Mouse (Mus musculus): ENCODE measurements at regions not wholly inside any gene's neighbourhood (a gene's known extent, or its start where the extent isn't known, plus 50 kb on each side); places are given as distances from the start of the nearest gene placed in this dataset.
A peak's percentile ranks its signal among the peaks of the same experiment; 100 is the strongest.
"Not testable (repeated sequence)": the region's sequence is repeated elsewhere in the genome, so short reads cannot be mapped to it uniquely, and the experiment has no call there.

GRCm38 (mm10) chr3:38275321-38275720, 209.3 kb downstream of the Ankrd50 start:
- Histone ChIP-seq H3K36me3 (ENCODE audit: control insufficient read depth, insufficient read depth) (no peaks in the 10 kb centered on the region), H3K4me3 (ENCODE audit: low read length) (no peak overlapping the region), H3K27ac (ENCODE audit: low read length) (peak overlapping the region; percentile 79), H3K4me2 (ENCODE audit: low read depth, low read length) (no peak overlapping the region), H3K4me1 (ENCODE audit: control insufficient read depth, insufficient read depth, low read length) (peaks cover 10% of the 10 kb centered on the region; the same call in 1 of the 2 replicates), H3K9me3 (replicated peaks; ENCODE audit: control insufficient read depth, low read length) (no peaks in the 10 kb centered on the region), H3K9ac (ENCODE audit: low read length) (no peak overlapping the region), H3K27me3 (ENCODE audit: control insufficient read depth, insufficient read depth, low read length) (no peaks in the 10 kb centered on the region)
- ATAC-seq (replicated peaks; ENCODE audit: extremely low read depth, insufficient read depth, low FRiP score) = peak; percentile 87
- 48% methylated on average over 2 of the region's 2 CpGs for WGBS

- no peak for ATAC-seq (replicated peaks; ENCODE audit: extremely low read depth, insufficient read depth, low FRiP score)
- 49% methylated on average over 6 of the region's 6 CpGs for WGBS
These were observed 213.9 kb downstream of the Ankrd50 start for GRCm38 (mm10) chr3:38270742-38271141.

GRCm38 (mm10) chr3:38268226-38268625, 216.4 kb downstream of the Ankrd50 start:
- H3K4me2 ChIP-seq (ENCODE audit: low read depth, low read length) = no peak overlapping the region
- H3K9ac ChIP-seq (ENCODE audit: low read length) = no peak overlapping the region
- no peaks in the 10 kb centered on the region for H3K27me3 ChIP-seq (ENCODE audit: control insufficient read depth, insufficient read depth, low read length)
- H3K36me3 ChIP-seq (ENCODE audit: control insufficient read depth, insufficient read depth) = no peaks in the 10 kb centered on the region
- WGBS = 90% methylated on average over 7 of the region's 7 CpGs
- H3K4me1 ChIP-seq (ENCODE audit: control insufficient read depth, insufficient read depth, low read length) = no peaks in the 10 kb centered on the region
- H3K27ac ChIP-seq (ENCODE audit: low read length) = no peak overlapping the region
- ATAC-seq (replicated peaks; ENCODE audit: extremely low read depth, insufficient read depth, low FRiP score) = no peak
- no peaks in the 10 kb centered on the region; the same call in 1 of the 2 replicates for H3K9me3 ChIP-seq (replicated peaks; ENCODE audit: control insufficient read depth, low read length)
- H3K4me3 ChIP-seq (ENCODE audit: low read length) = no peak overlapping the region

More at GRCm38 (mm10) chr3:38270742-38271141, 213.9 kb downstream of the Ankrd50 start:
- H3K36me3 ChIP-seq (ENCODE audit: control insufficient read depth, insufficient read depth) = no peaks in the 10 kb centered on the region
- no peaks in the 10 kb centered on the region; the same call in 1 of the 2 replicates for H3K9me3 ChIP-seq (replicated peaks; ENCODE audit: control insufficient read depth, low read length)
- no peak overlapping the region for H3K4me3 ChIP-seq (ENCODE audit: low read length)
- no peak overlapping the region for H3K9ac ChIP-seq (ENCODE audit: low read length)
- H3K4me1 ChIP-seq (ENCODE audit: control insufficient read depth, insufficient read depth, low read length) = 0 out of 2 replicates have a peak, but pooled peaks cover 4% of the 10 kb centered on the region
- no peak overlapping the region for H3K4me2 ChIP-seq (ENCODE audit: low read depth, low read length)
- no peaks in the 10 kb centered on the region for H3K27me3 ChIP-seq (ENCODE audit: control insufficient read depth, insufficient read depth, low read length)
- no peak overlapping the region for H3K27ac ChIP-seq (ENCODE audit: low read length)

GRCm38 (mm10) chr3:38263261-38264141, 221.1 kb downstream of the Ankrd50 start:
- Histone ChIP-seq H3K27me3 (ENCODE audit: control insufficient read depth, insufficient read depth, low read length) (no peaks in the 10 kb centered on the region), H3K27ac (ENCODE audit: low read length) (no peak overlapping the region), H3K9ac (ENCODE audit: low read length) (no peak overlapping the region), H3K4me2 (ENCODE audit: low read depth, low read length) (no peak overlapping the region), H3K4me3 (ENCODE audit: low read length) (no peak overlapping the region), H3K9me3 (replicated peaks; ENCODE audit: control insufficient read depth, low read length) (no peaks in the 10 kb centered on the region; the same call in 1 of the 2 replicates), H3K4me1 (ENCODE audit: control insufficient read depth, insufficient read depth, low read length) (no peaks in the 10 kb centered on the region), H3K36me3 (ENCODE audit: control insufficient read depth, insufficient read depth) (no peaks in the 10 kb centered on the region)
- ATAC-seq (replicated peaks; ENCODE audit: extremely low read depth, insufficient read depth, low FRiP score) = no peak
- WGBS = 68% methylated on average over 16 of the region's 16 CpGs

- no peak for ATAC-seq (replicated peaks; ENCODE audit: extremely low read depth, insufficient read depth, low FRiP score)
- H3K4me3 ChIP-seq (ENCODE audit: low read length) = no peak overlapping the region
- no peak overlapping the region for H3K9ac ChIP-seq (ENCODE audit: low read length)
- H3K9me3 ChIP-seq (replicated peaks; ENCODE audit: control insufficient read depth, low read length) = no peaks in the 10 kb centered on the region; the same call in 1 of the 2 replicates
- H3K27me3 ChIP-seq (ENCODE audit: control insufficient read depth, insufficient read depth, low read length) = no peaks in the 10 kb centered on the region
- no peaks in the 10 kb centered on the region for H3K36me3 ChIP-seq (ENCODE audit: control insufficient read depth, insufficient read depth)
- WGBS = 73% methylated on average over 11 of the region's 11 CpGs
- no peak overlapping the region for H3K27ac ChIP-seq (ENCODE audit: low read length)
- peaks cover 5% of the 10 kb centered on the region; the same call in 1 of the 2 replicates for H3K4me1 ChIP-seq (ENCODE audit: control insufficient read depth, insufficient read depth, low read length)
- no peak overlapping the region for H3K4me2 ChIP-seq (ENCODE audit: low read depth, low read length)
These were observed 223.1 kb downstream of the Ankrd50 start for GRCm38 (mm10) chr3:38261326-38262075.

- 89% methylated on average over 8 of the region's 8 CpGs for WGBS
- ATAC-seq (replicated peaks; ENCODE audit: extremely low read depth, insufficient read depth, low FRiP score); H3K4me3 ChIP-seq (ENCODE audit: low read length): not testable (repeated sequence)
These were observed 225.4 kb downstream of the Ankrd50 start for GRCm38 (mm10) chr3:38259223-38259622.

GRCm38 (mm10) chr3:38257843-38258290, 226.8 kb downstream of the Ankrd50 start:
- H3K9ac ChIP-seq (ENCODE audit: low read length) = no peak overlapping the region
- H3K4me1 ChIP-seq (ENCODE audit: control insufficient read depth, insufficient read depth, low read length) = peaks cover 9% of the 10 kb centered on the region
- no peak overlapping the region for H3K4me2 ChIP-seq (ENCODE audit: low read depth, low read length)
- H3K9me3 ChIP-seq (replicated peaks; ENCODE audit: control insufficient read depth, low read length) = no peaks in the 10 kb centered on the region; the same call in 1 of the 2 replicates
- no peaks in the 10 kb centered on the region for H3K27me3 ChIP-seq (ENCODE audit: control insufficient read depth, insufficient read depth, low read length)
- 54% methylated on average over 14 of the region's 14 CpGs for WGBS
- ATAC-seq (replicated peaks; ENCODE audit: extremely low read depth, insufficient read depth, low FRiP score) = no peak
- H3K27ac ChIP-seq (ENCODE audit: low read length) = no peak overlapping the region
- H3K4me3 ChIP-seq (ENCODE audit: low read length) = no peak overlapping the region
- no peaks in the 10 kb centered on the region for H3K36me3 ChIP-seq (ENCODE audit: control insufficient read depth, insufficient read depth)

More at GRCm38 (mm10) chr3:38259223-38259622, 225.4 kb downstream of the Ankrd50 start:
- not testable (repeated sequence) for H3K9me3 ChIP-seq (replicated peaks; ENCODE audit: control insufficient read depth, low read length); H3K27me3 ChIP-seq (ENCODE audit: control insufficient read depth, insufficient read depth, low read length); H3K27ac ChIP-seq (ENCODE audit: low read length); H3K4me1 ChIP-seq (ENCODE audit: control insufficient read depth, insufficient read depth, low read length); H3K36me3 ChIP-seq (ENCODE audit: control insufficient read depth, insufficient read depth); H3K4me2 ChIP-seq (ENCODE audit: low read depth, low read length); H3K9ac ChIP-seq (ENCODE audit: low read length)

GRCm38 (mm10) chr3:38257076-38257842, 227.4 kb downstream of the Ankrd50 start:
- Histone ChIP-seq H3K9me3 (replicated peaks; ENCODE audit: control insufficient read depth, low read length) (no peaks in the 10 kb centered on the region; the same call in 1 of the 2 replicates), H3K4me2 (ENCODE audit: low read depth, low read length) (no peak overlapping the region), H3K27ac (ENCODE audit: low read length) (no peak overlapping the region), H3K9ac (ENCODE audit: low read length) (no peak overlapping the region), H3K4me1 (ENCODE audit: control insufficient read depth, insufficient read depth, low read length) (peaks cover 9% of the 10 kb centered on the region), H3K36me3 (ENCODE audit: control insufficient read depth, insufficient read depth) (no peaks in the 10 kb centered on the region), H3K27me3 (ENCODE audit: control insufficient read depth, insufficient read depth, low read length) (no peaks in the 10 kb centered on the region), H3K4me3 (ENCODE audit: low read length) (no peak overlapping the region)
- 69% methylated on average over 14 of the region's 14 CpGs for WGBS
- no peak for ATAC-seq (replicated peaks; ENCODE audit: extremely low read depth, insufficient read depth, low FRiP score)
